Mouse (Mus musculus) intestine, embryonic 14.5 days (tissue): ENCODE results near the gene Cacnb4. TPM values are rescaled to one million over a fixed set of nuclear protein-coding genes. Genes with fewer than 3 reads are reported as not detected.

Experiments
- ATAC-seq: fragments of 200-750 bp; cut with Nextera tagmentation; replicated peaks from 2 replicates; pipeline ENCODE4 v1.8.0; 2017; ENCODE audit warnings: low read depth, moderate number of reproducible peaks, moderate TSS enrichment, moderate library complexity; ENCODE audit not compliant: low FRiP score, low TSS enrichment
- DNase-seq: peaks from one replicate; pipeline ENCODE4 v3.0.0-alpha.2; 2018; ENCODE audit warnings: low spot score
- H3K27ac ChIP-seq: fragments of 300-500 bp; sonication (generic); 2 replicates; pipeline ENCODE4 v1.5.1; 2014; ENCODE audit warnings: low read depth, mild to moderate bottlenecking, control low read depth
- H3K27me3 ChIP-seq: fragments of 300-500 bp; sonication (generic); replicated peaks from 2 replicates; pipeline ENCODE4 v1.6.1; 2014; ENCODE audit warnings: low read length, control low read depth; ENCODE audit not compliant: control insufficient read depth, insufficient read depth
- H3K36me3 ChIP-seq: fragments of 300-500 bp; sonication (generic); 2 replicates; pipeline ENCODE4 v1.6.1; 2014; ENCODE audit warnings: low read length, control low read depth; ENCODE audit not compliant: control insufficient read depth, insufficient read depth
- H3K4me1 ChIP-seq: fragments of 300-500 bp; sonication (generic); replicated peaks from 2 replicates; pipeline ENCODE4 v1.6.1; 2014; ENCODE audit warnings: low read length, control low read depth, mixed read lengths; ENCODE audit not compliant: control insufficient read depth, insufficient read depth
- H3K4me2 ChIP-seq: fragments of 300-500 bp; sonication (generic); 2 replicates; pipeline ENCODE4 v1.6.1; 2014; ENCODE audit warnings: low read length
- H3K4me3 ChIP-seq: fragments of 300-500 bp; sonication (generic); 2 replicates; pipeline ENCODE4 v1.5.1; 2014; ENCODE audit warnings: low read depth, low read length, control low read depth, mixed read lengths
- H3K9ac ChIP-seq: fragments of 300-500 bp; sonication (generic); 2 replicates; pipeline ENCODE4 v1.6.1; 2014; ENCODE audit warnings: mild to moderate bottlenecking, low read length
- H3K9me3 ChIP-seq: fragments of 300-500 bp; sonication (generic); 2 replicates; pipeline ENCODE4 v1.6.1; 2016; ENCODE audit warnings: low read length, control low read depth; ENCODE audit not compliant: control insufficient read depth
- WGBS: fragments of 180-500 bp; shearing (Covaris S2); extraction: QIAGEN DNeasy Blood & Tissue Kit; methylation state at CpG from one replicate; pipeline ENCODE4 v1.1.7; 2014; 5-methylcytosine and 5-hydroxymethylcytosine counted together
- polyA plus RNA-seq: library from polyadenylated mRNA; unstranded; fragments of >200 nt; fragmentation: Nextera tagmentation; extraction: Ambion mirVana; gene quantifications from 2 replicates; pipeline ENCODE4 v1.2.1, GENCODE M21; 2014

Gene Cacnb4
- polyA plus RNA-seq, 1 experiment from 2014 or later, result 0.60 TPM

DNA sequence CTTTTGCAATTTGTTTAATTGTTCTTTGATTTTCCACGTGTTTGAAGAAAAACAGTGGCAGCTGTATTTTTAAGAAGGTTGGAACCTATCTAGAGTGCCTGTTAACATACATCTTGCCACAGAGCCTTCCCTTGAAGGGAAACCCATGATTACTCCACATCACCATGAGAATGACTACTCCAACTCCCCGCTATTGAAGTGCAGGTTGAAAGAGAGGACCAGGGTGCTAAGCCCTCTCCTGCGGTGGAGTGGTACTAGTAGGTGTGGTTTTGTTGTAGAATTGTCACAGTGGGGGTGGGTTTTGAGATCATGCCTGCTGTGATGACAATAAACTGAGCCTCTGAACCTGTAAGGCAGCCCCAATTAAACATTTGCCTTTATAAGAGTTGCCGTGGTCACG, 23.7 kb upstream of the Cacnb4 start:
- Histone ChIP-seq H3K4me1 (no peaks in the 10 kb centered on the region), H3K4me3 (no peak overlapping the region), H3K27ac (no peak overlapping the region), H3K9ac (no peak overlapping the region), H3K36me3 (peaks cover 33% of the 10 kb centered on the region), H3K4me2 (no peak overlapping the region), H3K27me3 (no peaks in the 10 kb centered on the region), H3K9me3 (no peaks in the 10 kb centered on the region)
- 72% methylated on average over 5 of the region's 5 CpGs for WGBS
- no peak for ATAC-seq
- DNase-seq, result no peak

- Histone ChIP-seq H3K4me3 (no peak overlapping the region), H3K9me3 (no peaks in the 10 kb centered on the region), H3K36me3 (peaks cover 10% of the 10 kb centered on the region; the same call in 1 of the 2 replicates), H3K27me3 (no peaks in the 10 kb centered on the region), H3K27ac (no peak overlapping the region), H3K4me1 (no peaks in the 10 kb centered on the region), H3K4me2 (no peak overlapping the region), H3K9ac (no peak overlapping the region)
- DNase-seq, result no peak
- 46% methylated on average over 6 of the region's 6 CpGs for WGBS
- ATAC-seq, result no peak
These were observed 18.0 kb upstream of the Cacnb4 start for GRCm38 (mm10) chr2:52694604-52695003.

- no peaks in the 10 kb centered on the region for H3K4me1 ChIP-seq
- no peak overlapping the region for H3K27ac ChIP-seq
- WGBS, result 64% methylated on average over 4 of the region's 4 CpGs
- H3K4me3 ChIP-seq, result no peak overlapping the region
- no peak overlapping the region for H3K4me2 ChIP-seq
- ATAC-seq, result no peak
- H3K36me3 ChIP-seq, result 0 out of 2 replicates have a peak, but pooled peaks cover 3% of the 10 kb centered on the region
- H3K27me3 ChIP-seq, result no peaks in the 10 kb centered on the region
- no peaks in the 10 kb centered on the region for H3K9me3 ChIP-seq
- no peak overlapping the region for H3K9ac ChIP-seq
- DNase-seq, result no peak
These were observed 15.1 kb upstream of the Cacnb4 start for GRCm38 (mm10) chr2:52691745-52692144.

GRCm38 (mm10) chr2:52686601-52687000, 10.0 kb upstream of the Cacnb4 start:
- ATAC-seq, result no peak
- Histone ChIP-seq H3K4me3 (no peak overlapping the region), H3K4me2 (no peak overlapping the region), H3K4me1 (no peaks in the 10 kb centered on the region), H3K36me3 (no peaks in the 10 kb centered on the region), H3K27me3 (no peaks in the 10 kb centered on the region), H3K9ac (no peak overlapping the region), H3K27ac (no peak overlapping the region), H3K9me3 (no peaks in the 10 kb centered on the region)
- 79% methylated on average over 6 of the region's 6 CpGs for WGBS
- DNase-seq, result no peak

DNA sequence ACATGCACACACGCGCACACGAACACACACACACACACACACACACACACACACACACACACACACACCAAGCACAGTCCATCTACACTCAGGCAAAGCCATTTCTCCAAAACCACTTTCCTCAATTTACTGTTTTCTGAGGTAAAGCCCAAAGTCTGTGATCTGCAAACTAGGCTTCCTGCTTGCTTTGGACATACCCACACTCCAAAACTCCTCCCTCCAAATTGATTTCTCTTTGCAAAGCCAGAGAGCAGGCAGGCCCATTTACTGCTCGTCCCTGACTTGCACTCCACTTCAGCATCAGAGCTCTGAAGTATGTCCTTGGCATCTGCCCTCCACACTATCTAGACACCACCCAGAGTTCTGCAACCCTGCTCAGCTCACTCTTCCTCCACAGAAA, 958 bp upstream of the Cacnb4 start:
- H3K36me3 ChIP-seq, result no peaks in the 10 kb centered on the region
- WGBS, result 80% methylated on average over 4 of the region's 4 CpGs
- H3K27ac ChIP-seq, result no peak overlapping the region
- H3K4me1 ChIP-seq, result peaks cover 11% of the 10 kb centered on the region; the same call in 1 of the 2 replicates
- H3K4me3 ChIP-seq, result no peak overlapping the region
- H3K9me3 ChIP-seq, result no peaks in the 10 kb centered on the region
- peaks cover 20% of the 10 kb centered on the region for H3K27me3 ChIP-seq
- DNase-seq (no peak), ATAC-seq (no peak)
- no peak overlapping the region for H3K4me2 ChIP-seq
- H3K9ac ChIP-seq, result no peak overlapping the region

- Histone ChIP-seq H3K36me3 (no peaks in the 10 kb centered on the region), H3K4me1 (peaks cover 11% of the 10 kb centered on the region; the same call in 1 of the 2 replicates), H3K27me3 (peaks cover 20% of the 10 kb centered on the region), H3K4me3 (peak overlapping the region; percentile 57), H3K27ac (no peak overlapping the region), H3K9me3 (no peaks in the 10 kb centered on the region), H3K4me2 (peak overlapping the region; percentile 94), H3K9ac (no peak overlapping the region)
- ATAC-seq, result peak; percentile 14; the same call in 1 of the 2 replicates
- peak; percentile 54 for DNase-seq
- 15% methylated on average over 6 of the region's 6 CpGs for WGBS
These were observed 277 bp upstream of the Cacnb4 start for GRCm38 (mm10) chr2:52676913-52677303.

DNA sequence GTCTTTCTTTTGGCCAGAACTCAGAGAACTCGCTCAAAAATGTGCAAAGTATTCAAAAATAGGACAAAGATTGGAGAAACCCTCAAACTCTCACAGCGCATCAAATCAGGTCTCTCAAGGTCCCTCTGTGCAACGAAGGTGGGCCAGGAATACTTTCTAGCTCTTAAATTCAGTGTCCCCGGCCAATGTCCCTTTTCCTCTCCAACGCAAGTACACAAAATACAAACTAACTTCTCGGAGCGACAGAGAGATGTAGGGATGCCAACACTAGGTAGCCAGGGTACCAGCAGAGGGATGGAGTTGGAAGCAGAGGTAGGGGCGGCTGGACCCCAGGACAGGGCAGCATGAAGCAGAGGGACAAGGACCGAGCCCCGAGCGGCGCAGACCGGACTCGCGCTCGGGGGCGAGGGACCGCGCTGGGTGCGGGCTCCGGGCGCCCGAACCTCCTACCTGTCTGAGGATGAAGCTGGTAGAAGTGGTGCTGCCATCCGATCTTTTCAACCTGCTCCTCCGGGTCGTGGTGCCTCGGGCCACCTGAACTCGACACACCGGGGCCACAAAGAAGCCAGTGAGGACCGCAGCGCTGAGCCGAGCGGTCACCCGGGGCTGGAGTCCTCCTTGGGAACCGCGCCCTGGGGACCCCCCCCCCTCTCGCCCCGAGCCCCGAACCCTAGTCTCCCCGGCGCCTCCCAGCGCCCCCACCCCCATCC, 1.2 kb downstream of the Cacnb4 start:
- ATAC-seq (peak; percentile 47), DNase-seq (peak; percentile 73)
- peak overlapping the region; percentile 53 for H3K9ac ChIP-seq
- no peaks in the 10 kb centered on the region for H3K36me3 ChIP-seq
- peak overlapping the region; percentile 94 for H3K4me2 ChIP-seq
- H3K27ac ChIP-seq, result no peak overlapping the region
- under 1% methylated on average over 42 of the region's 42 CpGs for WGBS
- H3K9me3 ChIP-seq, result no peaks in the 10 kb centered on the region
- H3K4me3 ChIP-seq, result peak overlapping the region; percentile 57
- peaks cover 11% of the 10 kb centered on the region; the same call in 1 of the 2 replicates for H3K4me1 ChIP-seq
- H3K27me3 ChIP-seq, result peaks cover 20% of the 10 kb centered on the region

GRCm38 (mm10) chr2:52674886-52675277, 1.7 kb downstream of the Cacnb4 start:
- Histone ChIP-seq H3K4me1 (peaks cover 11% of the 10 kb centered on the region; the same call in 1 of the 2 replicates), H3K4me3 (peak overlapping the region; percentile 57), H3K4me2 (peak overlapping the region; percentile 94), H3K36me3 (no peaks in the 10 kb centered on the region), H3K27me3 (peaks cover 20% of the 10 kb centered on the region), H3K27ac (no peak overlapping the region), H3K9ac (no peak overlapping the region), H3K9me3 (no peaks in the 10 kb centered on the region)
- 1% methylated on average over 19 of the region's 19 CpGs for WGBS
- peak; percentile 67 for DNase-seq
- ATAC-seq, result no peak

- peaks cover 20% of the 10 kb centered on the region for H3K27me3 ChIP-seq
- no peak for ATAC-seq
- no peak overlapping the region for H3K4me2 ChIP-seq
- H3K4me3 ChIP-seq, result no peak overlapping the region
- H3K9ac ChIP-seq, result no peak overlapping the region
- 78% methylated on average over 1 of the region's 1 CpGs for WGBS
- no peak for DNase-seq
- no peaks in the 10 kb centered on the region for H3K36me3 ChIP-seq
- peaks cover 11% of the 10 kb centered on the region; the same call in 1 of the 2 replicates for H3K4me1 ChIP-seq
- no peaks in the 10 kb centered on the region for H3K9me3 ChIP-seq
- no peak overlapping the region for H3K27ac ChIP-seq
These were observed 3.5 kb downstream of the Cacnb4 start for GRCm38 (mm10) chr2:52673172-52673571.
